Mouse (Mus musculus) stomach, postnatal 0 days (tissue): ENCODE measurements at regions not wholly inside any gene's neighbourhood (a gene's known extent, or its start where the extent isn't known, plus 50 kb on each side); places are given as distances from the start of the nearest gene placed in this dataset.

Source experiments
- ATAC-seq: fragments of 200-750 bp; cut with Nextera tagmentation; 2 replicates; pipeline ENCODE4 v1.8.0; 2017; ENCODE audit not compliant: low FRiP score, low TSS enrichment
- DNase-seq: peaks from one replicate; pipeline ENCODE4 v3.0.0-alpha.2; 2016; ENCODE audit warnings: low spot score
- H3K27ac ChIP-seq: fragments of 300-500 bp; sonication (generic); replicated peaks from 2 replicates; pipeline ENCODE4 v1.5.1; 2014; ENCODE audit warnings: mild to moderate bottlenecking, control low read depth
- H3K27me3 ChIP-seq: fragments of 300-500 bp; sonication (generic); 2 replicates; pipeline ENCODE4 v1.6.1; 2014; ENCODE audit warnings: low read length; ENCODE audit not compliant: control insufficient read depth, insufficient read depth
- H3K36me3 ChIP-seq: fragments of 300-500 bp; sonication (generic); 2 replicates; pipeline ENCODE4 v1.6.1; 2014; ENCODE audit warnings: low read length, mixed read lengths; ENCODE audit not compliant: control insufficient read depth, insufficient read depth
- H3K4me1 ChIP-seq: fragments of 300-500 bp; sonication (generic); replicated peaks from 2 replicates; pipeline ENCODE4 v1.6.1; 2014; ENCODE audit warnings: antibody characterized with exemption; ENCODE audit not compliant: control insufficient read depth, insufficient read depth
- H3K4me2 ChIP-seq: fragments of 300-500 bp; sonication (generic); replicated peaks from 2 replicates; pipeline ENCODE4 v1.6.1; 2014; ENCODE audit warnings: low read depth, mild to moderate bottlenecking, control low read depth, moderate library complexity
- H3K4me3 ChIP-seq: fragments of 300-500 bp; sonication (generic); 2 replicates; pipeline ENCODE4 v1.5.1; 2014; ENCODE audit warnings: low read depth, low read length, control low read depth
- H3K9ac ChIP-seq: fragments of 300-500 bp; sonication (generic); 2 replicates; pipeline ENCODE4 v1.6.1; 2014; ENCODE audit warnings: mild to moderate bottlenecking, low read length, control low read depth, mixed read lengths
- H3K9me3 ChIP-seq: fragments of 300-500 bp; sonication (generic); 2 replicates; pipeline ENCODE4 v1.6.1; 2016; ENCODE audit warnings: low read length; ENCODE audit not compliant: control insufficient read depth
- CTCF ChIP-seq: IDR thresholded peaks from 2 replicates; pipeline ENCODE4 v1.5.1; 2016; ENCODE audit warnings: antibody characterized with exemption, low read depth, mild to moderate bottlenecking, moderate library complexity
- EP300 ChIP-seq: optimal IDR thresholded peaks from 2 replicates; pipeline ENCODE3; 2016; ENCODE audit warnings: antibody characterized with exemption
- WGBS: fragments of 180-500 bp; shearing (Covaris S2); extraction: QIAGEN DNeasy Blood & Tissue Kit; methylation state at CpG from one replicate; pipeline ENCODE4 v1.1.7; 2014; 5-methylcytosine and 5-hydroxymethylcytosine counted together

GRCm38 (mm10) chr9:61105550-61106280 is 266.5 kb upstream of the Tle3 start:
- TF ChIP-seq EP300 (no peak), CTCF (no peak)
- 81% methylated on average over 15 of the region's 15 CpGs for WGBS
- Histone ChIP-seq H3K4me3 (no peak overlapping the region), H3K27ac (no peak overlapping the region), H3K27me3 (no peaks in the 10 kb centered on the region), H3K9me3 (no peaks in the 10 kb centered on the region), H3K4me2 (no peak overlapping the region), H3K4me1 (no peaks in the 10 kb centered on the region), H3K36me3 (no peaks in the 10 kb centered on the region), H3K9ac (no peak overlapping the region)
- DNase-seq (no peak), ATAC-seq (no peak)

- Histone ChIP-seq H3K4me3 (no peak overlapping the region), H3K9me3 (no peaks in the 10 kb centered on the region), H3K27me3 (no peaks in the 10 kb centered on the region), H3K36me3 (no peaks in the 10 kb centered on the region), H3K4me2 (no peak overlapping the region), H3K9ac (no peak overlapping the region), H3K27ac (no peak overlapping the region), H3K4me1 (no peaks in the 10 kb centered on the region)
- ATAC-seq (no peak), DNase-seq (no peak)
- 90% methylated on average over 5 of the region's 5 CpGs for WGBS
- TF ChIP-seq CTCF (no peak), EP300 (no peak)
Observed at GRCm38 (mm10) chr9:61109519-61110285, 262.5 kb upstream of the Tle3 start.

- ATAC-seq (no peak), DNase-seq (no peak)
- no peaks in the 10 kb centered on the region for H3K36me3 ChIP-seq
- no peaks in the 10 kb centered on the region for H3K9me3 ChIP-seq
- no peaks in the 10 kb centered on the region for H3K27me3 ChIP-seq
- WGBS, result 59% methylated on average over 7 of the region's 7 CpGs
- H3K4me2 ChIP-seq, result no peak overlapping the region
- H3K9ac ChIP-seq, result no peak overlapping the region
- H3K27ac ChIP-seq, result no peak overlapping the region
- no peak overlapping the region for H3K4me3 ChIP-seq
- H3K4me1 ChIP-seq, result no peaks in the 10 kb centered on the region
- TF ChIP-seq CTCF (no peak), EP300 (no peak)
Observed at GRCm38 (mm10) chr9:61111206-61111605, 261.0 kb upstream of the Tle3 start.

GRCm38 (mm10) chr9:61111733-61112415 is 260.3 kb upstream of the Tle3 start:
- ATAC-seq (no peak), DNase-seq (peak; percentile 30)
- no peak for TF ChIP-seq CTCF
- TF ChIP-seq EP300, result no peak
- WGBS, result 46% methylated on average over 19 of the region's 19 CpGs
- Histone ChIP-seq H3K27me3 (no peaks in the 10 kb centered on the region), H3K9ac (no peak overlapping the region), H3K4me3 (no peak overlapping the region), H3K36me3 (no peaks in the 10 kb centered on the region), H3K9me3 (no peaks in the 10 kb centered on the region), H3K4me1 (no peaks in the 10 kb centered on the region), H3K27ac (no peak overlapping the region), H3K4me2 (no peak overlapping the region)

- H3K4me1 ChIP-seq, result no peaks in the 10 kb centered on the region
- H3K4me2 ChIP-seq, result no peak overlapping the region
- no peak overlapping the region for H3K27ac ChIP-seq
- no peak overlapping the region for H3K9ac ChIP-seq
- H3K4me3 ChIP-seq, result no peak overlapping the region
- H3K9me3 ChIP-seq, result no peaks in the 10 kb centered on the region
- no peak for DNase-seq
- TF ChIP-seq CTCF, result no peak
- TF ChIP-seq EP300, result no peak
- H3K27me3 ChIP-seq, result no peaks in the 10 kb centered on the region
- 0 out of 2 replicates have a peak, but pooled peaks have one; percentile 29 for ATAC-seq
- H3K36me3 ChIP-seq, result no peaks in the 10 kb centered on the region
- WGBS, result 73% methylated on average over 3 of the region's 3 CpGs
Observed at GRCm38 (mm10) chr9:61119252-61119651, 252.9 kb upstream of the Tle3 start.

GRCm38 (mm10) chr9:61120531-61120930 is 251.6 kb upstream of the Tle3 start:
- WGBS, result over 99% methylated on average over 3 of the region's 3 CpGs
- Histone ChIP-seq H3K4me2 (no peak overlapping the region), H3K4me1 (no peaks in the 10 kb centered on the region), H3K36me3 (no peaks in the 10 kb centered on the region), H3K9me3 (no peaks in the 10 kb centered on the region), H3K4me3 (no peak overlapping the region), H3K9ac (no peak overlapping the region), H3K27ac (no peak overlapping the region), H3K27me3 (no peaks in the 10 kb centered on the region)
- DNase-seq, result no peak
- no peak for ATAC-seq
- TF ChIP-seq CTCF (no peak), EP300 (no peak)
